Mouse (Mus musculus) cerebellum, postnatal 36 days (tissue): Measurements from ENCODE around the gene Bri3bp.
A peak's percentile ranks its signal among the peaks of the same experiment; 100 is the strongest.
"Not testable (repeated sequence)": the region's sequence is repeated elsewhere in the genome, so short reads cannot be mapped to it uniquely, and the experiment has no call there.

ENCODE experiments used
- DNase-seq, 2 experiments: peaks; one replicate each; pipeline ENCODE4 v3.0.0; 2021 to 2022; ENCODE audit warnings: mixed read lengths in 2 of 2

Gene Bri3bp

DNA sequence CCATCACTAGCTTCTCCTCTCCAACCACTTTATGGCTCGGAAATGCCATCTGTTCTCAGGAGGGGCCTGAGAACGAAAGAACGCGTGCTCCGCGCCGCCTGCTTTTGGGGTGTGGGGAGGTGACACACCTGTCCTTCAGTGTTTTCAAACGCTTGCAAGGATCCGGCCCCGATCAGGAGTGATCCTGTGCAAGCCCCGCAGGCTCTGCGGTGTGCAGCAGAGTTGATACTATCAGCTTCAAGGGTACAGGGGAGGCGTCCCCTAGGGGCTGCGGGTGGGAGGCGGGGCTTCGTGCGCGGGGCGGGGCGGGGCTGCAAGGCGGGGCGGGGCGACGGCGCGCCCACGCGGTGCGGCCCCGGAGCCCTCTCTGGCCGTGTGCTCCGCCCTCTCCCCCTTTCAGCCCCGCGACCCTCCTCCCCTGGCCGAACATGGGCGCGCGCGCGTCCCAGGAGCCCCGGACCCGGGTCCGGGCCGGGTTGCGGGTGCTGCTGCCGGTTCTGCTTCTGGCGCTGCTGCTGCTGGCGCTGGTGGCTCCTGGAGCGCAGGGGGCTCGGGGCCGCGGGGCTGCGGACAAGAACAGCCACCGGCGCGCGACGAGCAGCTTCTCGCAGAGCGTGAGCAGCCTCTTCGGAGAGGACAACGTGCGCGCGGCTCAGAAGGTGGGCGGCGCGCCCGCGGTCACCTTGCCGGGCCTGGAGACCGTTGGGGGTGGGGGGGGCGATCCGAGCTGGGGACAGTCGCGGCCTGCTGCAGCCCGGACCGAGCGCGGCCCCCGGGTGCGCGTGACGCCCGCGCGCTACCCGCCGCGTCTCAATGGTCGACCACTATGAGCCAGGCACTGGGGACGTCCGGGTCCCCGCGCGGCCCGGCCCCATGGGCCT is at the start of gene Bri3bp:
Gene Bri3bp, plus strand, starts transcription at position 335 of the 881 bp plus-strand sequence.
- DNase-seq: peak; percentile 58 to 59

DNA sequence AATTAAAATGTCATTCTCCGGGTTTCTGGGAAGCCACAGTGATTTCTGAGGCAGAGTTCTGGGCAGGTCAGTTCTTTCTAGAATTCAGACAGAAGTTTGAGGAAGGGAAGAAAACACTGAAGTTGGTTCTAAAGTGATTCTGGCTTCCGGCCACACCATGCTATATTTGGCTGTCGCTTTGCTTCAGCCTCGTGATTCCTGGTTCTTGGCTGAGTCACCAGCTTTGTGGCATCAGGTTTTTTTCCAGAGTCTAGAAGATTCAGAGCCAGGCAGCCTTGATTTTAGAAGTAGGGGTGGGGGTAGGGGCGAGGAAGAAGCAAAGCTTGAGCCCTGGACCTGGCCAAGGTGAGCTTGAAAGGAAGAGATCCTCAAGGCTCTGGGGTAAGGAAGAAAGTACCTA is 49.8 kb upstream of the Bri3bp start:
- DNase-seq: peak; percentile 65 to 73

DNA sequence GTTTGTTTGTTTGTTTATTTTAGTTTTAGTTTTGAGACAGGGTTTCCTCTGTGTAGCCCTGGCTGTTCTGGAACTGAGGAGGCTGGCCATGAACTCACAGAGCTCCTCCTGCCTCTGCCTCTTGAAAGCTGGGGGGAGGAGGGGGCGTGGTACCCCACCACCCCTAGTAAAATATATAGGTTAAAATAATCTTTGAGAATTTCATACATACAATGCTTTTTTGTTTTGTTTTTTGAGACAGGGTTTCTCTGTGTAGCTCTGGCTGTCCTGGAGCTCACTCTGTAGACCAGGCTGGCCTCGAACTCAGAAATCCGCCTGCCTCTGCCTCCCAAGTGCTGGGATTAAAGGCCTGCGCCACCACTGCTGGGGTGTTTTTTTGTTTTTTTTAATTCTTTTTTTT is 49.2 kb upstream of the Bri3bp start:
- DNase-seq: not testable (repeated sequence)

DNA sequence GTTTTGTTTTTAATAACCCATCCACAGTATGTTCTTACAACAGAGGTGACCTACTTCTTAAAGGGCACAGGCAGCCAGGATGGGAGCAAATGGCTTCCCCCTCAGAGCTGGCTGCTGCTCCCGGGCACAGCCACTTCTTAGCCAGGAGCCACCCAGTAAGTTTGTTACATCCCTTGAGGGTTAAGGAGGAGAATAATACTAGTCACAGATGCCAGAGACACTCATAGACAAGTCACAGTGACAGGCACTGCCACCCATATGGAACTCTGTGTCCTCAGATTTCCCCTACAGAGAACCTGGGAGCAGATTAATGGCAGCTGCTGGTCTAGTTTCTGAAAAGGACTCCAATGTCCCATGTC is 48.8 kb upstream of the Bri3bp start:
- peak in 1 of 2 experiments; percentile 33 for DNase-seq

DNA sequence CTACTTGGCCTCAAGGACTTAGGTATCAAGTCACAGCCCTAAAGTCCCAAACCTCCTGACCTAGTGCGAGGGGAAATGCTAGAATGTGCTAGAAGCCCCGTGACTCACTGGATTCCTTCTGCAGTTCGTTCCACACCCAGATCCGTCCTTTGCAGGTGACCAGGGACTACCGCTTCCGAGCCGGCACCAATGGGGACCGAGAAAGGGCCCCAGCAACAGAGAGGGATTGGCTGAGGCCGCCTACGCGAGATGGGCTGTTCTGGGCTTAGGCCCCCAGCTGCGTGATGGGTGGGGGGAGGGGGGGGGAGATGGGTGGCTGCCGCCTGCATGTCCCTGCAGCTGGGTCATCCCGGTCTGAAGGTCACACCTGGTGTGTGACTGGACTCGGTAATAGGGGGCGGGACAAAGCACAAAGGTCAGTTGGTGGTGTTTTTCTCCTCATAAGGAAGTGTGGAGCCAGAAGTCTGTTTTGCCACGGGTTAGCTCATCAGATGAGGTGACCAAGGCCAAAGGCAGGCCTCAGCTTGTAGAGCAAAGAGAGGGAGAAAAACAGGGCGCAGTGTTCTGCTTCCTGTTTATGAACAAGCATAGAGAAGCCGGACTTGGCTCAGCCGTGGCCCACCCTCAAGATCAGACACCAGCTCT is 48.3 kb upstream of the Bri3bp start:
- DNase-seq: peak; percentile 96 to 98

DNA sequence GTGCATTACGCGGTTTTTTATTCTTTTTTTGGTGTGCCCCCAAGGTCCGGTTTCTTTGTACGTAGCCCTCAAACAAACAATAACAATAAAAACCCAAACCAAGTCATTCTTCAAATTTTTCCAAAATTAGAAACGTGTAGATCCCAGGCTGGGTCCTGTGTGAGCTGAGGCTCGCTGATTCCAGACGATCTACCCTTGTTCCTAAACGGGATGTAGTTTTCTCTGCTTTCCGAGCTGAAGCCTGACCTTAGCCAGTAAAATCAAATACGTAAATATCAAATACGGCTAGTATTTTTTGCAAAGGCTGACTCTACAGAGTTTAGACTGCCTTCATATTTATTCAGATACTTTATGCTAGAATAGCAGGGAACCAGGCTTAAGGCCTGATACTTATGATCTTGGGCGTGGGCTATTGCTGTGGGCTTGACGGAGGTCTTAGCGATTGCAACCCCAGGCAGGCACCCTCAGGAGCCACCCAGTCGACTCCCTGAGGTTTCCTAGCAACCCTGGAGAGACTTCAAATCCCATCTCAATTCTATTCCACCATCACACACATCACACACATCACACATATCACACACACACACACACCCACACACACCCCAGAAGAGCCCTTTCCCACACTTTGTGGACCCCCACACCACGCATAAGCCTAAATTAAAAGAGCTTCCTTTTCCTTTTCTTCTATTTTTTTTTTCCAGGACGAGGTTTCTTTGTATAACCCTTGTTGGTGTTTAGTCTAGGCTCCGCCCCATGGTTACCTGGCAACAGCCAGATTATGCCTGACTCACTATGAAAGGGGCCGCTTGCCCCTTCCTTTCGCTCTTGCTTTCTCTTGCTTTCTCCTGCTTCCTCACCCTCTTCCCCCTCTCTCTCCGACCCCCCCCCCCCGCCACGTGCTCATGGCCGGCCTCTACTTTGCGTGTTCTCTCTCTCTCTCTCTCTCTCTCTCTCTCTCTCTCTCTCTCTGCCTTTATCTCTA is 47.5 kb upstream of the Bri3bp start:
- peak; percentile 43 to 50 for DNase-seq

DNA sequence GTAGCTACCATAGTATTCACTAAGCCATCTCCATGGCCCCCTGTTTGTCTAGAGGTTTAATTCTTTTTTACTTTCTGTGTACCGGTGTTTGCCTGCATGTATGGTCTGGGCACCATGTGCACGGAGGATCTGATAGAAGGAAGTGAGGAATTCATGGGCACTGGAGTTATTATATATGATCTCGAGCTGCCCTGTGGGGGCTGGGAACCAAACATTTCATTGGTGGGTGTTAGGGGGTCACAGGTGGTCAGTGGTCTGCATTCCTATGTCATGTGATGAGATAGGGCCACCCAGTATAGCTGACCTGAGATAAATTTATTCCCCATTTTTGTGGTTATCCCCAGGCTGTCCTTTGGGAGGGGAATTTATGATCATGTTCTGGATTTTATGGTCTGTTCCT is 46.4 kb upstream of the Bri3bp start:
- no peak for DNase-seq

DNA sequence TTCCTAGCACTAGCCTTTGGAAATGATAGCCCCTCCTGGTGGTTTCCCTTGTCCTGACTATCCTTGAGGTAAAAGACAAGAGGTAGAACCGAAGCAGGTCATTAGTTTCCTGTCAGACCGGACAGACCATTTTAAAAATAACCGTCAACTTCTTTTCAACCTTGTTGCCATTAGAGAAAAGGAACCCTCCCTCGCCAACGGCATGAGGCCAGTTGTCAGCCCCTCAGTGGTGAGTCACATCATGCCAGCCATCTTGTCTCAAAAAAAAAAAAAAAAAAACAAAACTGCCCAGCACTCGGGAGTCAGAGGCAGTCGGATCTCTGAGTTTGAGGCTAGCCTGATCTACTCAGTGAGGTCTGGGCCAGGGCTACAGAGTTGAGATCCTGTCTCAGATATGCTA is 40.5 kb upstream of the Bri3bp start:
- no peak for DNase-seq

DNA sequence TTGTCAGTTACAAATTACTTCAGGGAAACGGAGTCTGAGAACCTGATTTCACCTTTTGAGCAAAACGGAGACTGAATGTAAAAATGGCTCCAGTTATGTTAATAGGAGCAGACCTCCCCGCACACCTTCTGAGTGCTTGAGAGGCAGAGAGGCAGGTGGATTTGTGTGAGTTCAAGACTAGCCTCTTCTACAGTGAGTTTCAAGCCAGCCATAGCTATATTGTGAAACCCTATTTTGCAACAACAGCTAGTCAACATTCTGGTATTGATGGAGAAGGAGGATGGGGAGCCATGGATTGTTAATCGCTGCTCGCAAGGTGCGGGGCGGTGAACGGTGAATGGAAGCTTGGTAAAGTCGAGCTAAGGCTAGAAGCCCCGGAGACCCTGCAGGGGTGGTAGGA is 38.9 kb upstream of the Bri3bp start:
- no peak for DNase-seq

DNA sequence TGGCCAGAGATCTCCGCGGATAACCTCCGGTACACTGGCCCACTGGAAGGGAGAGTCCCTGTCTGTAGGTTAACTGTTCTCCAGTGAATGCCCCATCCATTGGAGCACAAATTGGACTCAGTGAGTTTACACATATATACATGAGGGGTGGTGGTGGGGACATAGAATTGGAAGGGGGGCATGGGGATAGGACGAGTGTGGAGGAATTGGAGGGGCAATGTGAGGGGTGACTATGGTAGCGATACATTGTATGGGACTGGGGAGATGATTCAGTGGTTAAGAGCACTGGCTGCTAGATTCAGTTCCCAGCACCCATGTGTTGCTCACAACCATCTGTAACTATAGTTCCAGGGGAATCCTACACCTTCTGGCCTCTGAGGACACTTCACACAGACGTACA is 38.4 kb upstream of the Bri3bp start:
- no peak for DNase-seq

DNA sequence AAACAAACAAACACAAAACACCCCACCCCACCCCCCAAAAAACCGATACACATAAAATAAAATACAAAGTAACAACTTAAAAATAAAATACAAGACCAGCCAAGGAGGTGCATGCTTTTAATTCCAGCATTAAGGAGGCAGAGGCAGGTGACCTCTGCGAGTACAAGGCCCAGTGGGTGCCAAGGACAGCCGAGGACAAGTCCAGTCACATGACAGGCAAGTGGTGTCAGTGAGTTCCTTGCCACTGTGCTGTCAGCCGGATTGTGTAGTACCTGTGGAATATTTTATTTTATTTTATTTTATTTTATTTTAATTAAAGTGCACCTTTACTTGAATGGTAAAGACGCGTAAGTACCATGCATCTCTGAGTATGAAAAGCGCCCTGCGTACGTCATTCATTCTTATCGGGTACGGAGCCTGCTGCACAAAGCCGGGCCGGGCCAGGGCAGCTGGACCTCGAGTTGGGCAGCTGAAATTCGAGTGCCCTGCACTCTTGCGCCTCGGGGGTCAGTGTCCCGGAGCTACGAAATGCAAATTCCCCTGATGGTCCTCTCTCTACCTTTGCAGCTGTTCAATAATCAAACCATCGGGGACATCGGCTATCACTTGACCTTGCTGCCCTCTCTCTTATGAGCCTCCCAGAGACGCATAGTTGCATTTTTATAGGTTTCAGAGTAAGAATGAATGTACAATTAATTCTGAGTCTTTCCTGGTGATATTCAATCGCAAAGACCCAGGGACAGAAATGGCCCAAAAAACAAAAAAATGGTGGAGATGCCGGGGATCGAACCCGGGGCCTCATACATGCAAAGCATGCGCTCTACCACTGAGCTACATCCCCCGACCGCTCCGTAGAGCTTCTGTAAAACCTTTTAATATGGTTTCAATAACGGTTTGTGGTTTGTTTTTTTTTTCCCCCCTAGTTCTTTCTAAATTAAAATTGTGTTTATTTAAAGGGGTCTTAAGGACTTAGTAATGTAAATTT is 37.6 kb upstream of the Bri3bp start:
- peak; percentile 70 to 76 for DNase-seq

DNA sequence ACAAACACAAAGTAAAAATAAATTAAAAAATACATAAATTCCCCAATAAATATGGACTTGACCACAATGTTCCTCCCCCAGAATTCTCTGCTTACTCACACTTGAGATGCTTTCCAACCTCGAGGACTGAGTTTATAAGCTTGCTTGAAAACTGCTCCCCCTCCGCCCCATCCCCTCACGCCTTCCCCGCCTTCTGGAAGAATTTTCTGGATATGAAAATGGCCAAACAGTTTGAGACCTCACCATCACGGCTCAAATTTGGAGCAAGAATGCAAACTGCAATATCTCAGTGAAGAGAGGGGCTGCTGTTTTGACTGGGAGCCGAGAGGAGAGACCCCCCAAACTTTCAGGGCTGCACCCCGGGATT is 36.8 kb upstream of the Bri3bp start:
- no peak for DNase-seq

DNA sequence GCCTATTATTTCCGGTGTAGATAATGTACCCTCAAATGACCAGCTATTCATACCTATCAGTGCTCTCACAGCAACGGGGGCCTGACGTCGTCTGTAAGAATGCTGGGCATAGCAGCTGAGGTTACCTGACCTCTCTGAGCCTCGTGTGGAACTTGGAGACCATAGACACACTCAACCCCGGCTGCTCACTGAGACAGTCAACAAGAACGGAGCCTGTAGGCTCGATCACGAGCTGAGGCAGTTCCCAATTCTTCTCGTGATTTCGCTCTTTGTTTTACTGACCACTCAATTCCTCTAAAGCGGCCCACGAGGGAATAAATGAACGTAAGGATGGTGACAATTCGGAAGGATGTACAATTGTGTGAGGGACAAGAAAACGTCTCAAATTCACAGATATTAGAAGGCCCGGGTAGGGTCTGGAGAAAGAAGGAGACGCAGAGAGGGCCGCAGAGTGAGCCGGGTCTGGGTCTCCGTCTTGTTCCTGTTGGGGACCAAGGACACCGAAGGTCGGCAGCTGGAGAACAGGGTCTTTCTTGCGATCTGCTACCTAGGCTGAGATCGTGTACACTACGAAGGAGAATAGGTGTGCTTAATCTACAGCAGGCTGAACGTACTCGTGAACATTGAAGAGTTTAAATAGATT is 36.3 kb upstream of the Bri3bp start:
- peak in 1 of 2 experiments; percentile 39 for DNase-seq

DNA sequence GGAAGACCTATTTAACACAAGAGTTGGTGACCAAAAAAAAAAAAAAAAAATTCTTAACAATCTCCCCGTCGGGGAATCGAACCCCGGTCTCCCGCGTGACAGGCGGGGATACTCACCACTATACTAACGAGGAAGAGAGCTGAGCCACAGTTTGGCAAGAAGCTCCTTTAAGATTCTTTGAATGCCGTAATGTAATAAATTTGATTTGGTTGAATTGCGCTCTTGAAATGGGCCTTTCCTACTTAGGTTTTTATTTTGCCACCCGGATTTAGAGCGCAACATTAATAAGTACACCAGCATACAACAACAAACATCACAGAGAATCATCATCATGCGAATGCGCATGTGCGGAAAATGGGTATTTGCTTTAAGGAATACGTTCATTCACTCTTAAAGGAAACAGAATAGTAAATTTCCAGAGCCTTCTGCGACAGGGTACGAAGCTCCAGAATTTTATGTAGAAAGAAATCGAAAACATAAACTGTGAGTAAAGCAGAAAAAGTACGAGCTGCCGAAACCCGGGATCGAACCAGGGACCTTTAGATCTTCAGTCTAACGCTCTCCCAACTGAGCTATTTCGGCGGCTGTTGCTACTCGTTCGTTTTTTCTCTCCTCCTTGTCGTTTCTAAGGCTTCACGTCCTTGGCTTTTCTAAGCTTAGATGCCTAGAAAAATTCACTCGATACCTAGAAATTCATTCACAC is 35.7 kb upstream of the Bri3bp start:
- DNase-seq: peak; percentile 79 to 94

DNA sequence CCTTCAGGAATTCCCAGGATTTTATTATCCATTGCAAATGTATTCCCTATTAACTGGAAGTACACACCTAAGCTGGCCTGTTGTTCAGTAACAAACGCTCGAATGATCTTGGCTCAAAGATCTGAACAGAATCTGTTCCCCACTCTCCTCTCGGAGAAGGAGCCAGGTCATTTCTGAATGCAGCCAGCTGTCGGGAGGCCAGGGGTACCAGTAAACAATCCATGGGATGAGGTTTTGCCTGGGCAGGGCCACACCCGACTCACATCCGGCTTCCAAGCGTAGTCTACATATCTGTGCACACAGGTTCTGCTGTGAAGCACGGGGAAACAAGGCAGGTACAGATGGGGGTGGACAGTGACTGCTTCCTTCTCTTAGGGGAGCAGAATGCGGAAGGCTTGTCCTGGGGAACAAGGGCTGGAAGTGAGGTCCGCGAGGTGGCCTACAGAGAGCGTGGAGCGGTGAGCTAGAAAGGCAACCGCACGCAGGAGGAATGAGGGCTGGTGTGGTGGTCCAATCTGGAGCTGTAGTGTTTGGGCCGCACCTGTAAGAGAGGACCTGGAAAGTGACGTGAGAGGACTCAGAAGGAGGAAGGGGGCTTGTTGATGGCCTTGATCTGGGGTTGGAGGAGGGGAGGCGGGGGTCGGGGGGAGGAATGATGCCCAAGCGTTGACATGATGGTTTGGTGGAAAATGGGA is 34.9 kb upstream of the Bri3bp start:
- DNase-seq: peak in 1 of 2 experiments; percentile 59

DNA sequence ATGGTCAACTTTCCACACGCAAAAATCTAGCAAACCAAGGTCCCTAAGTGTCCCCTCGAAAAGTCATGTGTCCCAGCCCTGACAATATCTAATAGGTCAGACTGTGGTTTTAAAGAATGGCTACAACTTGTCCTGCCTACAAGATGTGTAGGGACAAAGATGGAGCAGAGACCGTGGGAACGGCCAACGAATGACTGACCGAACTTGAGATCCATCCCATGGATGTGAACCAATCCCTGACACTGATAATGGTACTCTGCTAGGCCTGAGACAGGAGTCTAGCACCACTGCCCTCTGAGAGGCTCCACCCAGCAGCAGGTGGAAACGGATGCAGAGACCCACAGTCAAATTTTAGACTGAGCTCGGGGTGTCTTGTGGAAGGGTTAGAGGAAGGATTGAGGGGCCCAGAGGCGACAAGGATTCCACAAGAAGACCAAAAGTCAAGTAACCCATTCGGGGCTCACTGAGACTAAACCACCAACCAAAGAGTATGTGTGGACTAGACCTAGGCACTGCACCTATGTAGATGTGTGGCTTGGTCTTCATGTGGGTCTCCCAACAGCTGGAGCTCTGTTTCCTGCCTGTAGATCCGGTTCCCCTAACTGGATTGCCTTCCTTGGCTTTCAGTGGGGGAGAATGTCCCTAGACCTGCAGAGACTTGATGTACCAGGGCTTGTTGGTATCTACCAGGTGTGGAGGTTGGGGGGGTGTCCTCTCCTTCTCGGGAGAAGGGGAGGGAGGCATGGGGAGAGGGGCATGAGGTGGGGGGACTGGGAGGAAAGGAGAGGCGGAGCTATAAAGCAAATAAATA is 34.1 kb upstream of the Bri3bp start:
- DNase-seq: no peak

DNA sequence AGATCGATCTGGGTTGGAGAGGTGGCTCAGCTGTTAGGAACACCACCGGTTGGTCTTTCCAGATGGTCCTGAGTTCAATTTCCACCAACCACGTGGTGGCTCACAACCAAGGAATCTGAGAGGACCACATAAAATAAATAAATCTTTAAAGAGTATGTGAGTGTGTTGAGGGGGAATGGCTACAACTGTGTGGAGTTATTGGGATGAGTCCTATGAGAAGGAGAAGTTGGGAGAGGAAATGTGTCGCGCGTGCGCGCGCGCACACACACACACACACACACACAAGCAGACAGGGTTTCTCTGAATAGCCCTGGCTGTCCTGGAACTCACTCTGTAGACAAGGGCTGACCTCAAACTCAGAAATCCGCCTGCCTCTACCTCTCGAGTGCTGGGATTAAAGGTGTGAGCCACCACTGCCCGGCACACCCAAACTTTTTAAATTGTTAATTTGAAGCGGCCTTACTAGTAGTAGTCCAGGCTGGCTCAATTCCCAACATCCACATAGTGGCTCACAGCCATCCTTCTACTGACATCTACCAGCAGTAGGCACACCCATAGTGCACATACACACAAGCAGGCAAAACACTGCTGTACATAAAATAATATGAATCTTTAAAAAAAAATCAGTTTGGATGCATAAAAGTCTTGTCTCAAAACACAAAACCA is 33.3 kb upstream of the Bri3bp start:
- no peak for DNase-seq

DNA sequence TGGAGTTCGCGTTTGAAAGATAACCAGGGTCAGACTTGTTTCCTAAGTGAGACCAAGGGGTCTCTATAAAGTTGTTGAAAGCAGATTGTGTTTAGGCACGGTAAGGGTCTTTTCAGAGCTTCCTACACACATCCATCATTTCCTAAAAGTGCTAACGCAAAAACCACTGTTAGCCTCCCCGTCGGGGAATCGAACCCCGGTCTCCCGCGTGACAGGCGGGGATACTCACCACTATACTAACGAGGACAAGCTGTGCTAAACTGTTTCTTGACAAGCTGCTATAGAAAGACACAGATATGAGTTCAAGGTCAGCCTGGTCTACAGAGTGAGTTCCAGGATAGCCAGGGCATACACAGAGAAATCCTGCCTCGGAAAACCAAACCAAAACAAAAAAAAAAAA is 32.5 kb upstream of the Bri3bp start:
- peak; percentile 75 to 76 for DNase-seq
